Mouse (Mus musculus): ENCODE data around the gene Aldh1b1.

DNA sequence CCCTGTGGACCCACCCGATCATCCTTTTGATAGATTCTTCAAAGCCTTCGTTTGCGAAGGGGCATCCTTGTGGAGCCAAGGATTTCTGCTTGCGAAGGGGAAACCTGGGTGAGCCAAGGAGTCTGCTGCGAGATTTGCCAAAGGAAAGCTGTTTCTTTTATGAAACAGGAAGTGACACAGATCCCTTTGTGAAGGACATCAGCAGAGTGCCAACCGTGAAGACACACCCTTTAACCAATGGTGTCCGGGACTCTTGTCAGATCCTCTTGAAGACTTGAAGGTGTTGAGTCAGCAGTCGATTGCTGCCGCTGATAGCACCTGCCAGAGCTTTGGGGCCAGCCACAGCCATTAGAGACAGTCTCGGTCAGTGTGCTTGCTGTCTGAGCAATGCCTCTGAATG, 49.4 kb upstream of the Aldh1b1 start:
- no peak for TF ChIP-seq POU5F1 (IDR thresholded peaks at IDR 0.05; ENCODE audit: borderline replicate concordance, low read length)
- no peak for TF ChIP-seq CTCF (conservative IDR thresholded peaks at IDR 0.05; ENCODE audit: low read length)

All from E14TG2a.4 (cell line).